Mouse (Mus musculus) spleen, adult 2 months (tissue): ENCODE data around the gene Gm10320. TPM values are rescaled to one million over a fixed set of nuclear protein-coding genes. Genes with fewer than 3 reads are reported as not detected.

ENCODE experiments used
- DNase-seq, 2 experiments: peaks; one replicate each; pipeline versions ENCODE4 v3.0.0 to v3.0.0-alpha.2; 2012 to 2021; ENCODE audit warnings: low spot score in 2 of 2, low read depth in 1 of 2
- H3K27ac ChIP-seq: fragments of 200-500 bp; 2 replicates; pipeline ENCODE4 v1.5.1; 2012; ENCODE audit warnings: low read length, inconsistent platforms; ENCODE audit not compliant: insufficient read depth
- H3K27me3 ChIP-seq: fragments of 200-500 bp; 2 replicates; pipeline ENCODE4 v1.6.1; 2012; ENCODE audit warnings: mild to moderate bottlenecking, moderate library complexity, low read length, inconsistent platforms; ENCODE audit not compliant: control insufficient read depth, insufficient read depth
- H3K36me3 ChIP-seq: fragments of 200-500 bp; 2 replicates; pipeline ENCODE4 v1.6.1; 2012; ENCODE audit warnings: mild to moderate bottlenecking, low read length, inconsistent platforms; ENCODE audit not compliant: control insufficient read depth, insufficient read depth
- H3K4me1 ChIP-seq: fragments of 200-500 bp; 2 replicates; pipeline ENCODE4 v1.6.1; 2011; ENCODE audit warnings: inconsistent platforms; ENCODE audit not compliant: control insufficient read depth, insufficient read depth, insufficient read length
- H3K4me3 ChIP-seq: fragments of 200-500 bp; 2 replicates; pipeline ENCODE4 v1.5.1; 2011; ENCODE audit warnings: mild to moderate bottlenecking, inconsistent platforms; ENCODE audit not compliant: insufficient read depth, insufficient read length; ENCODE audit errors: extremely low read depth
- CTCF ChIP-seq: fragments of 200-500 bp; IDR thresholded peaks from 2 replicates; pipeline ENCODE4 v1.5.1; 2011; ENCODE audit warnings: mild to moderate bottlenecking, inconsistent platforms; ENCODE audit not compliant: insufficient read depth, insufficient read length, insufficient replicate concordance; ENCODE audit errors: extremely low read depth
- POLR2A ChIP-seq: fragments of 200-500 bp; IDR thresholded peaks from 2 replicates; pipeline ENCODE4 v1.6.1; 2011; ENCODE audit warnings: low read depth, low read length, inconsistent platforms
- WGBS: fragments of 180-500 bp; shearing (Covaris S2); methylation state at CpG from one replicate; pipeline ENCODE4 v1.1.7; 2018; 5-methylcytosine and 5-hydroxymethylcytosine counted together
- polyA plus RNA-seq: library from polyadenylated mRNA; depleted of rRNA; stranded (reverse); fragments of >200 nt; gene quantifications from 2 replicates; pipeline ENCODE4 v1.2.3, GENCODE M21; 2012

Gm10320 gene
- polyA plus RNA-seq, 1 experiment = 0.34 TPM

DNA sequence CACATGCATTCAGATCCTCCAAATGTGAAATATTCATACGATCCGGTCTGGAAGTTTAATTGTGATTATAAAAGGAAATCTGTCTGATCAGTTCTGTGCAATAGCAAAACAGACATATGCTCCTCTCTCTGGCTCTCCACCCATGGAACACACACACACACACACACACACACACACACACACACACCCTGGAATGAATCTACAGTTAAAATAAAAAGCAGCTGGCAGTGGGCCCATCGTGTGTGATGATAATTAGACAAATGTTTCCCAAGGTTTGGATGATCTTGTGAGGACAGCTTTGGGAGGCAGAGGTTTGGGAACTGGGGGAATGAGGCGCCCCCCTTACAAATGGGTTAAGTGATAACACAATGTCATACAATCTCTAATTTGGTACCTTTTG lies 25.2 kb upstream of the Gm10320 start:
- H3K36me3 ChIP-seq = no peaks in the 10 kb centered on the region
- 91% methylated on average over 4 of the region's 4 CpGs for WGBS
- no peak for DNase-seq
- no peaks in the 10 kb centered on the region for H3K4me1 ChIP-seq
- TF ChIP-seq POLR2A (no peak), CTCF (no peak)
- H3K27ac ChIP-seq = no peak overlapping the region
- H3K27me3 ChIP-seq = no peaks in the 10 kb centered on the region
- H3K4me3 ChIP-seq = no peak overlapping the region

GRCm38 (mm10) chr13:98512066-98512465 lies 20.3 kb upstream of the Gm10320 start:
- Histone ChIP-seq H3K4me3 (no peak overlapping the region), H3K27ac (no peak overlapping the region), H3K36me3 (no peaks in the 10 kb centered on the region), H3K27me3 (peaks cover 1% of the 10 kb centered on the region), H3K4me1 (no peaks in the 10 kb centered on the region)
- WGBS = 81% methylated on average over 4 of the region's 4 CpGs
- DNase-seq = no peak
- TF ChIP-seq CTCF = no peak
- no peak for TF ChIP-seq POLR2A

DNA sequence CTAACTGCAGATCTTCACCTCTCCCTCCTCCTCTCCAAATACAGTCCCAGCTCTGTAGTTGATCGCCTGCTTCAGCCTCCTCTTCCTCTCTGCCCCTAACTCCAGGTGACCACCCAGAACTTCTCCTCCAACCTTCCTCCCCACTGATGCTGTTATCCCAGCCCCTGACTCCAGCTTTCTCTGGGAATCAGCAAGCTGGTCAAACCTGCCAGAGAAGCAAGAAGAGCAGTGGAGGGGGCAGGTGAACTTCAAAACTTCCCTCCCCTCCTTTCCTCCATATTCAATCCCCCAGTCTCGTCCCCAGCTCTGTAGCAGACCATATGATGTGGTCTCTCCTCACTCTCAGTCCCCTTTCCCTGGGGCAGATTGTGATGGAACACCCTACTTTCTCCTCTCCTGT lies 15.9 kb upstream of the Gm10320 start:
- DNase-seq = no peak
- TF ChIP-seq POLR2A (no peak), CTCF (no peak)
- Histone ChIP-seq H3K27me3 (peaks cover 19% of the 10 kb centered on the region), H3K4me3 (no peak overlapping the region), H3K27ac (no peak overlapping the region), H3K36me3 (no peaks in the 10 kb centered on the region), H3K4me1 (no peaks in the 10 kb centered on the region; the same call in 1 of the 2 replicates)
- WGBS = 61% methylated on average over 2 of the region's 2 CpGs

GRCm38 (mm10) chr13:98506496-98506895 lies 14.7 kb upstream of the Gm10320 start:
- no peaks in the 10 kb centered on the region for H3K36me3 ChIP-seq
- DNase-seq = no peak
- WGBS = 13% methylated on average over 4 of the region's 4 CpGs

DNA sequence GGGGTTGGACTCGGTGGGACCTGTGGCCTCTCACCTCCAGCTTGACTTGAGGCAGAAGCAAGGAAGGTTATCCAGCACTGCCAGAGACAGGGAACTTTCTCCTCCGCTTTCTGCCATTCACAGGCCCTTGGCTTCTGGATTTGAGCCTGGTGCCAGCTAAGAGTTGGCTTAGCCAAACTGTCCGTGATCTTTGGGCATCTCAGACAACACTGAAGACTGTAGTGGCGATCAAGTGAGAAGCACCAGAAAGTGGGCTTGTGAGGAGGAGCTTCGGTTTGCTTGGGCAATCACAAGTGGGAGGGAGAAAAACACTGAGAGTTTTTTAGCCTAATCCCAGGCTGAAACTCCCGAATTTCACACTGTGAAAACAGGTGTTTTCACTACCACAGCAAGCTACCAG lies 14.2 kb upstream of the Gm10320 start:
- 28% methylated on average over 6 of the region's 6 CpGs for WGBS
- Histone ChIP-seq H3K4me1 (no peaks in the 10 kb centered on the region; the same call in none of the 2 replicates), H3K27me3 (peaks cover 21% of the 10 kb centered on the region), H3K4me3 (no peak overlapping the region), H3K27ac (no peak overlapping the region), H3K36me3 (no peaks in the 10 kb centered on the region)
- no peak for TF ChIP-seq CTCF
- no peak for TF ChIP-seq POLR2A
- DNase-seq = no peak

More at GRCm38 (mm10) chr13:98506496-98506895, 14.7 kb upstream of the Gm10320 start:
- no peak overlapping the region for H3K4me3 ChIP-seq
- TF ChIP-seq CTCF = no peak
- peaks cover 21% of the 10 kb centered on the region for H3K27me3 ChIP-seq
- H3K4me1 ChIP-seq = no peaks in the 10 kb centered on the region; the same call in none of the 2 replicates
- no peak overlapping the region for H3K27ac ChIP-seq

DNA sequence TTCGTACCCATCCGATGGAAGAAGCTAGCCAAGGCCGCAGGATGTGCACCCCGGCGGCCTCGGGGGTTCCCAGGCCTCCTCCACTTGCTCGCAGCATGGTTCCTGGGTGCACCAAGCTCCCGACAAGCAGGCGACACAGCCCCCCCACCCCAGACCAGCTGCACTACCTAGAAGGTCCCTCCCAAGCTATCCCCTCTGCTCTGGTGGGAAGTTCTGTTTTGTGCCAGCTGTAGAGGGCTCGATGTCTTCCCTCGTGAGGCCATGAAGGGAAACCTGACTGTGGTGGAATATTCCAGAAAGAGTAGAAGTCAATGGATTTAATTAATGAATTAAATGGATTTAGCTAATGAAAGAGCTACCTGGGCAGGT lies 13.7 kb upstream of the Gm10320 start:
- WGBS = 15% methylated on average over 11 of the region's 11 CpGs
- TF ChIP-seq CTCF (no peak), POLR2A (no peak)
- DNase-seq = no peak
- Histone ChIP-seq H3K4me1 (no peaks in the 10 kb centered on the region; the same call in none of the 2 replicates), H3K27ac (no peak overlapping the region), H3K27me3 (peaks cover 21% of the 10 kb centered on the region), H3K4me3 (no peak overlapping the region), H3K36me3 (no peaks in the 10 kb centered on the region)

DNA sequence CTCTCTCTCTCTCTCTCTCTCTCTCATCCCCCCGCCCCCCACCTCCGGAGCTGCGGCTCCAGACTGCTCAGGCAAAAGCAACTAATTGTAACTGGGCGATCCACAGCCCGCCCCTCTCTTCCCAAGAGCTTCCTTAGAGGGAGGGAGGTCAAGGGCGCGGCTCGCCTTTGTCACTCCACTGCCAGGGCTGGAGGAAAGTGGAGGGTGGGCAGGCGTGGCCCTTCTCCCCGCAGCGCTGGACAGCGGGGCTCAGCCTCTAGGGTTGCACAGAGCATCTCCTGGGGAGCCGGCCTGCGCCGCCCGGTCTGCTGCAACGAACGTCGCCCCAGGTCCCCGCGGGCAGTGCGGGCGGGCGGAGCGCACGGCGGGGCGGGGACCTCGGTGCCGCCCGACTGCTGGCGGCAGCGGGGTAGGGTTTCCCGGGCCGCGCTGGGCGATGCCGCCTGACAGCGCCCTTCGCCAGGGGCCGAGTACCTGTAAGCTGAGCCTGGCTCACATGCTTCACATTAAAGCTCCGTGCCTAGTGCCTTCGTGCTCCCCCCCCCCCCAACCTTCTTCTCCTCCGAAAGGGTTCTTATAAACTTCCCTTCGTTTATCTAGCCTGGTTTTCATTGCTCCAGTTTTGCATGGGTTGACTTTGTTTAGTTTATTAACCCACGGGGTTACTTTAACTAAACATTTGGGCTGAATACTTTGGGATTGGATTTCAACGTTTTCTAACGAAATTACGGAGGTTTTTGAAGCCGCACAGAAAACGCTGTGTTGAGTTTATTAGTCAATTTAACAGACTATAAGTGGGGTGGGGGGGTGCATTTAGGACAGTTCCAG lies 13.1 kb upstream of the Gm10320 start:
- WGBS = 3% methylated on average over 46 of the region's 51 CpGs
- H3K27me3 ChIP-seq = peaks cover 21% of the 10 kb centered on the region
- H3K27ac ChIP-seq = no peak overlapping the region
- TF ChIP-seq CTCF (no peak), POLR2A (no peak)
- H3K36me3 ChIP-seq = no peaks in the 10 kb centered on the region
- no peak overlapping the region for H3K4me3 ChIP-seq
- no peaks in the 10 kb centered on the region; the same call in none of the 2 replicates for H3K4me1 ChIP-seq
- DNase-seq = no peak
